ENCODE assay signal across 15 mouse cellular contexts in genomic region chr6:87502411-87502810, GRCm38 (mm10). TPM values are rescaled to one million over a fixed set of nuclear protein-coding genes. Genes with fewer than 3 reads are reported as not detected.
DNase-seq lines count a peak whose midpoint lies in the region; ATAC-seq lines count a peak whose summit lies in the region.
"Had no signal": no experiment of that assay in that cellular context is flagged by ENCODE, and none has a peak within 500 bp of the region (broad histone marks: within the 10 kb centered on the region; RNA-seq: fewer than 3 reads in every experiment).

No protein-coding gene starts in this region.

- no peak overlapping the region for H3K9ac ChIP-seq in lung, embryonic 16.5 days (ENCODE audit: low read length)
- H3K9ac ChIP-seq: hindbrain, embryonic 15.5 days; lung, embryonic 14.5 days had no signal

- H3K9me3 ChIP-seq in lung, embryonic 16.5 days (ENCODE audit: control insufficient read depth, low read length): no peaks in the 10 kb centered on the region
- H3K9me3 ChIP-seq: hindbrain, embryonic 15.5 days had no signal

- peak overlapping the region; percentile 7; the same call in 1 of the 2 replicates for H3K27ac ChIP-seq in lung, embryonic 16.5 days (ENCODE audit: low read length)
- peak overlapping the region; percentile 43; the same call in 1 of the 2 replicates for H3K27ac ChIP-seq in brown adipose tissue, adult 24 weeks (replicated peaks; ENCODE audit: low read depth, low read length)
- H3K27ac ChIP-seq: hindbrain, embryonic 15.5 days had no signal

- no peaks in the 10 kb centered on the region for H3K4me1 ChIP-seq in lung, embryonic 16.5 days (replicated peaks; ENCODE audit: control insufficient read depth, insufficient read depth, low read length)
- H3K4me1 ChIP-seq in brown adipose tissue, adult 24 weeks (ENCODE audit: control insufficient read depth, insufficient read depth, insufficient read length, low read length): no peaks in the 10 kb centered on the region; the same call in 1 of the 2 replicates
- H3K4me1 ChIP-seq: hindbrain, embryonic 15.5 days had no signal

- H3K4me3 ChIP-seq in lung, embryonic 16.5 days (ENCODE audit: low read length): no peak overlapping the region
- no peak overlapping the region for H3K4me3 ChIP-seq in brown adipose tissue, adult 24 weeks (ENCODE audit: insufficient read depth, low read depth, low read length)
- H3K4me3 ChIP-seq: hindbrain, embryonic 15.5 days had no signal

- no peak for DNase-seq in lung, postnatal 10 days
- DNase-seq in thymus, postnatal 4 days: peak; percentile 46
- DNase-seq in left cerebral cortex, postnatal 14 days (ENCODE audit: low spot score in 2 of 2): no peak
- DNase-seq in layer of hippocampus, adult 9-11 months: no peak
- DNase-seq: adrenal gland, postnatal 10 days; gastrocnemius, postnatal 36 days; left cerebral cortex, postnatal 4 days had no signal

- no peaks in the 10 kb centered on the region for H3K27me3 ChIP-seq in lung, embryonic 16.5 days (ENCODE audit: control insufficient read depth, insufficient read depth, low read depth, low read length)
- H3K27me3 ChIP-seq: CH12.LX; hindbrain, embryonic 15.5 days had no signal

- no peak overlapping the region for H3K4me2 ChIP-seq in lung, embryonic 16.5 days (ENCODE audit: low read depth, low read length)
- H3K4me2 ChIP-seq: hindbrain, embryonic 15.5 days; lung, embryonic 14.5 days had no signal

- ATAC-seq in lung, embryonic 16.5 days (ENCODE audit: low read depth): no peak
- ATAC-seq in megakaryocyte progenitor cell, adult 5-6 weeks (replicated peaks; ENCODE audit: poor library complexity): peak; percentile 24
- ATAC-seq: forebrain, embryonic 16.5 days; midbrain, embryonic 16.5 days had no signal

- intact Hi-C loops in left cerebral cortex, postnatal 14 days (cut with DNase I): no loop called here

- 57% methylated on average over 6 of the region's 6 CpGs for WGBS in lung, embryonic 16.5 days

- H3K36me3 ChIP-seq in lung, embryonic 16.5 days (ENCODE audit: control insufficient read depth, insufficient read depth, low read length): no peaks in the 10 kb centered on the region
- H3K36me3 ChIP-seq: hindbrain, embryonic 15.5 days had no signal

RNA-seq across cellular contexts. Expression of gene Arhgap25, which starts 30.6 kb away (rescaled TPM):
- polyA plus RNA-seq in lung, embryonic 16.5 days (2015; fragmentation: Nextera tagmentation; extraction: Ambion mirVana): 8.9 and 9.4 TPM in 2 replicates
- 1.5 and 2.3 TPM in 2 replicates for polyA plus RNA-seq in brown adipose tissue, adult 24 weeks (2012; ENCODE audit: insufficient read depth, insufficient read length, missing spikeins)
- 7.0 and 11.0 TPM in 2 replicates for total RNA-seq in megakaryocyte progenitor cell, adult 5-6 weeks (2015)
- total RNA-seq in megakaryocyte progenitor cell, adult 5-6 weeks (2017): 23.0 and 30.6 TPM in 2 replicates
- 10 to 100 TPM in 1 of 2 experiments, 1 to 10 TPM in 1; 7.9 to 11.0 TPM for total RNA-seq in left cerebral cortex, postnatal 14 days (2021)
